Mouse (Mus musculus): Measurements from ENCODE around the gene Sesn2. TPM values are rescaled to one million over a fixed set of nuclear protein-coding genes. Genes with fewer than 3 reads are reported as not detected.

Sesn2 gene
- total RNA-seq, 2 experiments from 2014 or later, result 2.1 to 2.7 TPM

Other genes with a start within 250 kb of the Sesn2 start
- gene Gmeb1, start 248.9 kb downstream of the Sesn2 start, total RNA-seq (2021), result 1 to 10 TPM; 6.9 to 8.6 TPM
- gene Taf12, start 236.1 kb downstream of the Sesn2 start, total RNA-seq (2021), result 10 to 100 TPM; 32.5 to 33.4 TPM
- not detected for gene Rab42, start 207.1 kb downstream of the Sesn2 start, total RNA-seq (2021)
- gene Trnau1ap, start 181.0 kb downstream of the Sesn2 start, total RNA-seq (2021), result 10 to 100 TPM in 1 of 2 experiments, 1 to 10 TPM in 1; 7.2 to 11.0 TPM
- gene Rcc1, start 156.9 kb downstream of the Sesn2 start, total RNA-seq (2021), result 1 to 10 TPM; 6.0 to 6.3 TPM
- 10 to 100 TPM; 10.6 to 11.4 TPM for gene Phactr4, start 88.0 kb downstream of the Sesn2 start, total RNA-seq (2021)
- 1 to 10 TPM; 2.5 to 3.5 TPM for gene Med18, start 46.6 kb downstream of the Sesn2 start, total RNA-seq (2021)
- gene Atpif1, start 23.2 kb upstream of the Sesn2 start, total RNA-seq (2021), result 10 to 100 TPM; 49.5 to 51.2 TPM
- 10 to 100 TPM; 40.0 to 47.4 TPM for gene Dnajc8, start 25.0 kb upstream of the Sesn2 start, total RNA-seq (2021)
- gene Ptafr, start 53.6 kb upstream of the Sesn2 start, total RNA-seq (2021), result 1 to 10 TPM in 1 of 2 experiments, under 1 TPM in 1; 0.64 to 1.0 TPM
- 10 to 100 TPM; 10.4 to 12.7 TPM for gene Eya3, start 128.5 kb upstream of the Sesn2 start, total RNA-seq (2021)
- under 1 TPM; 0.51 to 0.74 TPM for gene Xkr8, start 222.0 kb upstream of the Sesn2 start, total RNA-seq (2021)
- gene Smpdl3b, start 246.8 kb upstream of the Sesn2 start, total RNA-seq (2021), result under 1 TPM; 0.42 to 0.74 TPM

All from gastrocnemius, postnatal 36 days (tissue).